In the genomic region with DNA sequence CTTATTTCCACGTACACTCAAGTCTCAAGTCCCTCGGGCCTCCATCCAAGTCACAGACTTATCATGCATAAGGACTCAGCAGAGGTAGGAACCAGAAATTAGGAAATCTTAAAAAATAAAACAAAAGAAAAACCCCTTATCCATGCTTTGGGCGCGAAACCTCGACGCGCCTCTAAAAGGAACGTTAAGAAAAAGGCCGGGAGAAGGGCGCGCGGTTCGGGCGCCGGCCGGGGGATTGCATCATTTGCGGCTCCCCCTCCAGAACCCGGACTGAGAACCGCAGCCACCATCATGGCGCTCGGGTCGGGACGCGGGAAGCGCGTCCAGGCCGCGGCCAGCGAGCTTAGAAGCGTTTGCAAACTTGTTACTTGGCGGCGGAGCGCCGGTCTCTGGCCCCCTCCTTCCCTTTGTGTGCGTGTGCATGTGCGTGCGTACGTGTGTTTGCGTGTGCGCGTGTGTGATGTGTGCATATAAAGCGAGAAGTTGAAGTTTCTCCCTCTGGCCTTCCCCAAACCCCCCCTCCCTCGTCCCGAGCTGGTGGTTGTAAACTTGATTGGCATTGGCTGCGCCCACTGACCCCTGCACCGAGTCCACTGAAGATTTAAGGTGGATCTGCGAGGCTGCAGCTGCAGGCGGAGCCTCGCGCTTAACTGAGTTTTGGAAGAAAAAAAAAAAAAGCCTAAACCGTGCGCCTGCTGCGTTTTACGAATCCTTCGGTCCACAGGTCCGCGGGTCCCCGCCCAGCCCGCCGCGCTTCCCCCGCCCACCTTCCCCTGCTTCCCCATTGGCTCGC, we compare ENCODE assay signal across 8 mouse cellular contexts. TPM values are rescaled to one million over a fixed set of nuclear protein-coding genes. Genes with fewer than 3 reads are reported as not detected.
A peak's percentile ranks its signal among the peaks of the same experiment; 100 is the strongest.
DNase-seq lines count a peak whose midpoint lies in the region; ATAC-seq lines count a peak whose summit lies in the region.

No protein-coding gene starts in this region.

- H3K4me1 ChIP-seq in forebrain, embryonic 15.5 days: peaks cover 44% of the 10 kb centered on the region

- H3K4me3 ChIP-seq in forebrain, embryonic 15.5 days: peak overlapping the region; percentile 54

- peak overlapping the region; percentile 78 for H3K4me2 ChIP-seq in forebrain, embryonic 15.5 days (replicated peaks)

- H3K27ac ChIP-seq in forebrain, embryonic 15.5 days (replicated peaks): peak overlapping the region; percentile 98

- peak; percentile 85 for ATAC-seq in forebrain, embryonic 15.5 days (replicated peaks)

- H3K36me3 ChIP-seq in forebrain, embryonic 15.5 days: no peaks in the 10 kb centered on the region

- no peaks in the 10 kb centered on the region for H3K27me3 ChIP-seq in forebrain, embryonic 15.5 days

- DNase-seq in MN1 (ENCODE audit: low spot score): peak; percentile 97
- DNase-seq in cerebellum, adult 18-20 months: peak; percentile 74 to 75
- DNase-seq in heart, postnatal 4 days: peak; percentile 87
- DNase-seq in layer of hippocampus, adult 9-11 months: peak; percentile 71
- peak; percentile 80 for DNase-seq in lung, postnatal 14 days
- peak; percentile 84 for DNase-seq in ovary, postnatal 36 days (ENCODE audit: low spot score)
- peak; percentile 84 for DNase-seq in thymus, postnatal 14 days

- under 1% methylated on average over 63 of the region's 63 CpGs for WGBS in forebrain, embryonic 15.5 days

- peak overlapping the region; percentile 66 for H3K9ac ChIP-seq in forebrain, embryonic 15.5 days (replicated peaks)

- no peaks in the 10 kb centered on the region for H3K9me3 ChIP-seq in forebrain, embryonic 15.5 days

RNA-seq across cellular contexts. Expression of a gene that starts 8.1 kb away (rescaled TPM):
- polyA plus RNA-seq in forebrain, embryonic 15.5 days (2015; fragmentation: Nextera tagmentation; extraction: Ambion mirVana): 52.4 and 55.1 TPM in 2 replicates
- 10 to 100 TPM; 46.1 to 47.7 TPM for total RNA-seq in heart, postnatal 4 days (2021)

RNA-seq across cellular contexts. Expression of a gene that starts 29.9 kb away (rescaled TPM):
- 47.7 and 48.1 TPM in 2 replicates for polyA plus RNA-seq in forebrain, embryonic 15.5 days (2015; fragmentation: Nextera tagmentation; extraction: Ambion mirVana)
- total RNA-seq in heart, postnatal 4 days (2021): 1 to 10 TPM; 6.3 to 6.6 TPM

RNA-seq across cellular contexts. Expression of a gene that starts 53.2 kb away (rescaled TPM):
- 3.5 and 3.8 TPM in 2 replicates for polyA plus RNA-seq in forebrain, embryonic 15.5 days (2015; fragmentation: Nextera tagmentation; extraction: Ambion mirVana)
- 10 to 100 TPM; 29.5 to 36.8 TPM for total RNA-seq in heart, postnatal 4 days (2021)

Comparison
In these comparisons a context has a peak if more than half of its experiments do, and no peak if none do; other contexts are left out.
1. Peak in every context shown above with its lines: DNase-seq, ATAC-seq, H3K4me3 ChIP-seq and H3K27ac ChIP-seq.